Mouse (Mus musculus) liver, adult 2 months (tissue): ENCODE measurements around the gene Lrg1.

Experiments
- CTCF ChIP-seq: fragments of 200-500 bp; IDR thresholded peaks from 2 replicates; pipeline ENCODE4 v1.5.1; 2011; ENCODE audit warnings: low read depth, low read length, control low read depth
- POLR2A ChIP-seq: fragments of 200-500 bp; IDR thresholded peaks from 2 replicates; pipeline ENCODE4 v1.6.1; 2011; ENCODE audit warnings: low read length, control low read depth; ENCODE audit not compliant: insufficient read depth; ENCODE audit errors: extremely low read depth

DNA sequence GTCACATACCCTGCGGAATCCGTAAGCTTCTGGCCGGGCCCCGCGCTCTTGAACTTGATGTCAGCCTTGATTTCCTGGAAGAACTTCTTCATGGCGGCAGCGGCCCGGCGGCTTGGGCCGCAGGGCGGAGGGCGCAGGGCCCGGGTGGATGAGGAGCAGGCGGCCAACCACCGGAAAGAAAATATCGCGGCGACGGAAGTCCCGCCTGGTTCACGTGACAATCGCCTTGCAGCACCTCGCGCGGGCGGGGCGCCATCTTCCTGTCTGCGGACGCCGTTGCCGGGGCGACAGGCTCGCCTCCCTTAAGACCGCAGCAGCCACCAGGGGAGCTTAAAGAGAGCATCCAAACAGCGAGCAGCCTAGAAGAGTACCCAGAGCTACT, 47.0 kb downstream of the Lrg1 start, which contains the start of gene Ubxn6:
- peak; percentile 45 for TF ChIP-seq CTCF
- peak; percentile 51; the same call in 1 of the 2 replicates for TF ChIP-seq POLR2A
